Mouse (Mus musculus) stomach, embryonic 15.5 days (tissue): Measurements from ENCODE around the gene Rab12. TPM values are rescaled to one million over a fixed set of nuclear protein-coding genes. Genes with fewer than 3 reads are reported as not detected.

Experiments used
- polyA plus RNA-seq: library from polyadenylated mRNA; unstranded; fragments of >200 nt; fragmentation: Nextera tagmentation; extraction: Ambion mirVana; gene quantifications from 2 replicates; pipeline ENCODE4 v1.2.1, GENCODE M21; 2015

The Rab12 gene
- polyA plus RNA-seq, 1 experiment from 2014 or later = 44.7 TPM

Other genes with a start within 250 kb of the Rab12 start
- gene Mtcl1, start 70.0 kb downstream of the Rab12 start, polyA plus RNA-seq = 6.1 and 7.2 TPM in 2 replicates
- gene Themis3, start 74.9 kb upstream of the Rab12 start, polyA plus RNA-seq = 0.36 and 0.49 TPM in 2 replicates